ENCODE assay signal across 35 mouse cellular contexts in the genomic region with DNA sequence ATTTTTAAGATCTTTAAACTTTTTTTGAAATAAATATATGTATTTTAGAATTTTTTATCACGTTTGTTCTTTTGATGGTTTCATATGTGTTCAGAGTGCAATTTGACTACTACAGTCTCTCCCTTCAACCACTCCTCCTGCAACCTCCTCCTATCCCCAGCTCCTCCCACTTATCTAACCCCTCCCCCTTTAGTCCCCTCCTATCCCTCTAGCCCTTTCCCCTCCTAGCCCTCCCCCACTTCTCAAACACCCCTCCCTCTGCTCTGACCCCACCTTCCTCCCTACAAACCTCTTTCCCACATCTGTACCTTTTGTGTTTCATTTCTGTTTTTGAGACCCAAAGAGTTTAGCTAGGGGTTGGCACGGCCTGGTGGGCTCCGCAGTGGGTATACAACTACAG.
"Had no signal": no experiment of that assay in that cellular context is flagged by ENCODE, and none has a peak within 500 bp of the region (broad histone marks: within the 10 kb centered on the region; RNA-seq: fewer than 3 reads in every experiment).

No protein-coding gene starts in this region.

- H3K9me3 ChIP-seq: heart, embryonic 12.5 days; heart, embryonic 13.5 days; heart, embryonic 15.5 days; hindbrain, embryonic 10.5 days; hindbrain, embryonic 12.5 days; hindbrain, embryonic 13.5 days; hindbrain, embryonic 15.5 days; intestine, embryonic 15.5 days; kidney, embryonic 15.5 days had no signal

- H3K36me3 ChIP-seq: heart, embryonic 12.5 days; heart, embryonic 13.5 days; heart, embryonic 15.5 days; hindbrain, embryonic 10.5 days; hindbrain, embryonic 12.5 days; hindbrain, embryonic 13.5 days; hindbrain, embryonic 15.5 days; intestine, embryonic 15.5 days; kidney, embryonic 15.5 days had no signal

- H3K27ac ChIP-seq: heart, embryonic 13.5 days; heart, embryonic 15.5 days; hindbrain, embryonic 10.5 days; hindbrain, embryonic 14.5 days; hindbrain, embryonic 15.5 days; hindbrain, postnatal 0 days; intestine, embryonic 15.5 days; kidney, embryonic 15.5 days; kidney, postnatal 0 days; layer of hippocampus, adult 2 months; left cerebral cortex, adult 2 months had no signal

- H3K9ac ChIP-seq: heart, embryonic 12.5 days; heart, embryonic 13.5 days; heart, embryonic 15.5 days; hindbrain, embryonic 12.5 days; hindbrain, embryonic 13.5 days; hindbrain, embryonic 14.5 days; hindbrain, embryonic 15.5 days; intestine, embryonic 15.5 days; kidney, embryonic 15.5 days had no signal

- H3K27me3 ChIP-seq: heart, embryonic 12.5 days; heart, embryonic 13.5 days; heart, embryonic 15.5 days; hindbrain, embryonic 12.5 days; hindbrain, embryonic 13.5 days; hindbrain, embryonic 15.5 days; intestine, embryonic 15.5 days; kidney, embryonic 15.5 days had no signal

- ATAC-seq: hindbrain, embryonic 16.5 days; hindbrain, postnatal 0 days; inflammation-experienced regulatory T-cells, adult 6 months; intestine, embryonic 15.5 days; intestine, embryonic 16.5 days; intestine, postnatal 0 days had no signal

- H3K4me3 ChIP-seq: heart, embryonic 12.5 days; heart, embryonic 13.5 days; heart, embryonic 15.5 days; hindbrain, embryonic 10.5 days; hindbrain, embryonic 12.5 days; hindbrain, embryonic 13.5 days; hindbrain, embryonic 15.5 days; intestine, embryonic 15.5 days; kidney, embryonic 15.5 days; layer of hippocampus, adult 2 months; left cerebral cortex, adult 2 months had no signal

- H3K4me2 ChIP-seq: heart, embryonic 11.5 days; heart, embryonic 12.5 days; heart, embryonic 13.5 days; heart, embryonic 15.5 days; hindbrain, embryonic 12.5 days; hindbrain, embryonic 13.5 days; hindbrain, embryonic 14.5 days; hindbrain, embryonic 15.5 days; intestine, embryonic 15.5 days; kidney, embryonic 15.5 days had no signal

- H3K4me1 ChIP-seq: heart, embryonic 13.5 days; heart, embryonic 15.5 days; intestine, embryonic 15.5 days had no signal

- DNase-seq: heart, postnatal 10 days; heart, postnatal 14 days; heart, postnatal 36 days; heart, postnatal 4 days; kidney, adult 11 months; kidney, adult 18-20 months; kidney, adult 2 months; kidney, adult 8-10 months; kidney, adult 9 months; kidney, postnatal 10 days; kidney, postnatal 14 days; kidney, postnatal 25 days; kidney, postnatal 36 days; kidney, postnatal 4 days; layer of hippocampus, adult 9-11 months; layer of hippocampus, postnatal 36 days had no signal
